Mouse (Mus musculus): ENCODE measurements around the gene Scube2.

DNA sequence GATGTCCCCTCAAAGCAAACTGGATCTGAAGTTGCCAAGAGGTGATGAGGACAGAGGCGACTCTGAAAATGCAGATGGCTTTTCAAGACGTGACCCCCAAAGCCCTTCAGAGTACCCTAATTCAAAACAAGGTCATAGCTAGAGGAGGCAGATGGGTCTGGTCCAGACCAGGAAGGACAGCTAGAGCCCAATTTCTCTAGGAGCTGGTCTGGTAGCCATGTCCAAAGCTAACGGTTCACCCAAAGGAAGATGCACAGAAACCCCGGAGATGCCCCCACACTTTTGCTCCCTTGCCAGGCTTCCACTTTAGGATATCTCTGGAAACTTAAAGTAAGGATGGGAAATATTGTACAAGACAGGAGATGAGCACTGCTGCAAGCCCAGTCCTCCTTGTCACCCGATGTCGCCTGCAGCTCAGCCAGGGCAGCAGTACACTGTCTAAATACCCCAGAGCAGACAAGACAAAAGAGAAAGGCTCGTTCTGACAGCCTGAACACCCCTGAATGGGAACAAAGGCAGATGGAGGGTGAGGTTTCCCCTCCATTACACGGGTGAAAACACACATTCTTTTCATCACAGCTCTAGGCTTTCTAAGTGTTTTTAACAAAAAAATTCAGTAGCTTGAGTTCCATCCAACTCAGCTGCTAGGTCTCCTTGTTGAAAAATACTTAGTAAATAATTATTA, 15.6 kb downstream of the Scube2 start:
- TF ChIP-seq POLR2A (IDR thresholded peaks at IDR 0.05; ENCODE audit: borderline replicate concordance, control insufficient read depth, low read depth, low read length): no peak
- no peak for TF ChIP-seq CTCF (IDR thresholded peaks at IDR 0.05; ENCODE audit: control insufficient read depth, insufficient read depth, low read length)

Data from bone marrow, adult 2 months (tissue).